Mouse (Mus musculus): ENCODE results near the gene Surf2. TPM values are rescaled to one million over a fixed set of nuclear protein-coding genes. Genes with fewer than 3 reads are reported as not detected.

The Surf2 gene
- polyA plus RNA-seq, 1 experiment from 2014 or later, result 46.6 TPM

GRCm38 (mm10) chr2:26952866-26953265 lies 36.7 kb downstream of the Surf2 start:
- Histone ChIP-seq H3K27me3 (ENCODE audit: insufficient read depth, low read length) (no peaks in the 10 kb centered on the region), H3K4me3 (ENCODE audit: low read length) (no peak overlapping the region), H3K4me1 (ENCODE audit: insufficient read depth, low read length) (no peaks in the 10 kb centered on the region), H3K9me3 (ENCODE audit: low read length) (no peaks in the 10 kb centered on the region), H3K4me2 (replicated peaks; ENCODE audit: low read depth, low read length) (no peak overlapping the region), H3K36me3 (ENCODE audit: insufficient read depth, low read length) (peaks cover 59% of the 10 kb centered on the region), H3K27ac (ENCODE audit: low read length) (no peak overlapping the region), H3K9ac (replicated peaks; ENCODE audit: low read length) (no peak overlapping the region)
- no peak for ATAC-seq (ENCODE audit: low FRiP score, low TSS enrichment)
- 77% methylated on average over 8 of the region's 8 CpGs for WGBS

GRCm38 (mm10) chr2:26954735-26955395 lies 38.7 kb downstream of the Surf2 start:
- no peak overlapping the region for H3K9ac ChIP-seq (replicated peaks; ENCODE audit: low read length)
- H3K4me2 ChIP-seq (replicated peaks; ENCODE audit: low read depth, low read length), result no peak overlapping the region
- no peak for ATAC-seq (ENCODE audit: low FRiP score, low TSS enrichment)
- H3K27ac ChIP-seq (ENCODE audit: low read length), result no peak overlapping the region
- H3K4me1 ChIP-seq (ENCODE audit: insufficient read depth, low read length), result no peaks in the 10 kb centered on the region
- H3K4me3 ChIP-seq (ENCODE audit: low read length), result no peak overlapping the region
- 85% methylated on average over 2 of the region's 2 CpGs for WGBS
- no peaks in the 10 kb centered on the region for H3K9me3 ChIP-seq (ENCODE audit: low read length)
- H3K27me3 ChIP-seq (ENCODE audit: insufficient read depth, low read length), result no peaks in the 10 kb centered on the region
- H3K36me3 ChIP-seq (ENCODE audit: insufficient read depth, low read length), result peaks cover 73% of the 10 kb centered on the region

GRCm38 (mm10) chr2:26956811-26957487 lies 40.8 kb downstream of the Surf2 start:
- H3K36me3 ChIP-seq (ENCODE audit: insufficient read depth, low read length), result peaks cover 74% of the 10 kb centered on the region
- no peak overlapping the region for H3K4me2 ChIP-seq (replicated peaks; ENCODE audit: low read depth, low read length)
- ATAC-seq (ENCODE audit: low FRiP score, low TSS enrichment), result no peak
- no peak overlapping the region for H3K9ac ChIP-seq (replicated peaks; ENCODE audit: low read length)
- no peaks in the 10 kb centered on the region for H3K4me1 ChIP-seq (ENCODE audit: insufficient read depth, low read length)
- H3K4me3 ChIP-seq (ENCODE audit: low read length), result no peak overlapping the region
- H3K9me3 ChIP-seq (ENCODE audit: low read length), result no peaks in the 10 kb centered on the region
- no peaks in the 10 kb centered on the region for H3K27me3 ChIP-seq (ENCODE audit: insufficient read depth, low read length)
- WGBS, result 93% methylated on average over 12 of the region's 12 CpGs
- no peak overlapping the region for H3K27ac ChIP-seq (ENCODE audit: low read length)

GRCm38 (mm10) chr2:26957488-26957859 lies 41.3 kb downstream of the Surf2 start:
- no peak overlapping the region for H3K27ac ChIP-seq (ENCODE audit: low read length)
- no peak overlapping the region for H3K4me3 ChIP-seq (ENCODE audit: low read length)
- WGBS, result 94% methylated on average over 2 of the region's 2 CpGs
- no peaks in the 10 kb centered on the region for H3K9me3 ChIP-seq (ENCODE audit: low read length)
- no peaks in the 10 kb centered on the region for H3K4me1 ChIP-seq (ENCODE audit: insufficient read depth, low read length)
- H3K9ac ChIP-seq (replicated peaks; ENCODE audit: low read length), result no peak overlapping the region
- no peak for ATAC-seq (ENCODE audit: low FRiP score, low TSS enrichment)
- H3K36me3 ChIP-seq (ENCODE audit: insufficient read depth, low read length), result peaks cover 73% of the 10 kb centered on the region
- H3K4me2 ChIP-seq (replicated peaks; ENCODE audit: low read depth, low read length), result no peak overlapping the region
- no peaks in the 10 kb centered on the region for H3K27me3 ChIP-seq (ENCODE audit: insufficient read depth, low read length)

GRCm38 (mm10) chr2:26960756-26961155 lies 44.6 kb downstream of the Surf2 start:
- Histone ChIP-seq H3K9ac (replicated peaks; ENCODE audit: low read length) (no peak overlapping the region), H3K36me3 (ENCODE audit: insufficient read depth, low read length) (peaks cover 46% of the 10 kb centered on the region), H3K4me2 (replicated peaks; ENCODE audit: low read depth, low read length) (no peak overlapping the region), H3K27ac (ENCODE audit: low read length) (no peak overlapping the region), H3K9me3 (ENCODE audit: low read length) (no peaks in the 10 kb centered on the region), H3K27me3 (ENCODE audit: insufficient read depth, low read length) (no peaks in the 10 kb centered on the region), H3K4me1 (ENCODE audit: insufficient read depth, low read length) (peaks cover 14% of the 10 kb centered on the region), H3K4me3 (ENCODE audit: low read length) (no peak overlapping the region)
- ATAC-seq (ENCODE audit: low FRiP score, low TSS enrichment), result no peak
- WGBS, result 64% methylated on average over 4 of the region's 4 CpGs

GRCm38 (mm10) chr2:26963923-26964723 lies 48.0 kb downstream of the Surf2 start, which contains the start of gene Rexo4:
Rexo4 (minus strand) TSS chr2:26964386.
- under 1% methylated on average over 50 of the region's 50 CpGs for WGBS
- peak within 1 kb of the TSS; percentile 100 for H3K27ac ChIP-seq (ENCODE audit: low read length)
- H3K9ac ChIP-seq (replicated peaks; ENCODE audit: low read length), result peak within 1 kb of the TSS; percentile 93
- peak within 1 kb of the TSS; percentile 77 for H3K4me3 ChIP-seq (ENCODE audit: low read length)
- 0 out of 2 replicates have a peak, but pooled peaks cover 3% of the 10 kb centered on the region for H3K9me3 ChIP-seq (ENCODE audit: low read length)
- ATAC-seq (ENCODE audit: low FRiP score, low TSS enrichment), result peak; percentile 94
- H3K27me3 ChIP-seq (ENCODE audit: insufficient read depth, low read length), result no peaks in the 10 kb centered on the region
- peak within 1 kb of the TSS; percentile 67 for H3K4me2 ChIP-seq (replicated peaks; ENCODE audit: low read depth, low read length)
- H3K4me1 ChIP-seq (ENCODE audit: insufficient read depth, low read length), result peaks cover 14% of the 10 kb centered on the region
- peaks cover 17% of the 10 kb centered on the region for H3K36me3 ChIP-seq (ENCODE audit: insufficient read depth, low read length)

GRCm38 (mm10) chr2:26964724-26965370 lies 48.7 kb downstream of the Surf2 start:
- peaks cover 12% of the 10 kb centered on the region for H3K36me3 ChIP-seq (ENCODE audit: insufficient read depth, low read length)
- H3K27ac ChIP-seq (ENCODE audit: low read length), result peak overlapping the region; percentile 100
- H3K9me3 ChIP-seq (ENCODE audit: low read length), result 0 out of 2 replicates have a peak, but pooled peaks cover 3% of the 10 kb centered on the region
- H3K4me1 ChIP-seq (ENCODE audit: insufficient read depth, low read length), result peaks cover 14% of the 10 kb centered on the region
- no peaks in the 10 kb centered on the region for H3K27me3 ChIP-seq (ENCODE audit: insufficient read depth, low read length)
- WGBS, result 16% methylated on average over 14 of the region's 14 CpGs
- peak overlapping the region; percentile 77 for H3K4me3 ChIP-seq (ENCODE audit: low read length)
- peak overlapping the region; percentile 93 for H3K9ac ChIP-seq (replicated peaks; ENCODE audit: low read length)
- peak overlapping the region; percentile 67 for H3K4me2 ChIP-seq (replicated peaks; ENCODE audit: low read depth, low read length)
- ATAC-seq (ENCODE audit: low FRiP score, low TSS enrichment), result peak; percentile 25; the same call in 1 of the 2 replicates

- Histone ChIP-seq H3K9ac (replicated peaks; ENCODE audit: low read length) (no peak overlapping the region), H3K9me3 (ENCODE audit: low read length) (0 out of 2 replicates have a peak, but pooled peaks cover 3% of the 10 kb centered on the region), H3K27me3 (ENCODE audit: insufficient read depth, low read length) (no peaks in the 10 kb centered on the region), H3K36me3 (ENCODE audit: insufficient read depth, low read length) (no peaks in the 10 kb centered on the region; the same call in 1 of the 2 replicates), H3K4me1 (ENCODE audit: insufficient read depth, low read length) (peaks cover 14% of the 10 kb centered on the region), H3K4me2 (replicated peaks; ENCODE audit: low read depth, low read length) (no peak overlapping the region), H3K4me3 (ENCODE audit: low read length) (no peak overlapping the region), H3K27ac (ENCODE audit: low read length) (no peak overlapping the region)
- no peak for ATAC-seq (ENCODE audit: low FRiP score, low TSS enrichment)
- WGBS, result 82% methylated on average over 2 of the region's 2 CpGs
Measured at GRCm38 (mm10) chr2:26967262-26967661, 51.1 kb downstream of the Surf2 start.
